Mouse (Mus musculus) MN1 (cell line): ENCODE measurements around the gene Cpsf6.

Experiments used
- DNase-seq: peaks from one replicate; pipeline ENCODE4 v3.0.0-alpha.2; 2016; ENCODE audit warnings: low spot score

The Cpsf6 gene

DNA sequence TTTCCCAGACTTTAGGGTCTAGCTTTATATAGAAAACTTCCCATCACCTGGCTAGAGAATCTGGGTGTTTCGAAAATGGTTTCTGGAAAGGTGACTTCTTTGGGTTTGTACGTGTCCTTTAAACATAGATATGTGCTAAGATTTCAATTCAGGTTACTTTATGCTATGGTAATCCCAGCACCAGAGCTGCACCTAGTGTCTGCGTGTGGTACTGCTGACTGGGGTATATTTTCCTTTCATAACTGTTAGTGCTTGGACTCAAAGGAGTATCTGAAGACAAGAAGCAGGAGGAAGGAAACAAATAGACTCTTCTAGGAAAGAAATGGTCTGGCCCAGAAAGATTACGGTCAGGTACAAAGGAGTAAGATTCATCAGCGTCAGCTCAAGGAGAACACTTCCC is 49.3 kb downstream of the Cpsf6 start:
- DNase-seq, result peak; percentile 36

DNA sequence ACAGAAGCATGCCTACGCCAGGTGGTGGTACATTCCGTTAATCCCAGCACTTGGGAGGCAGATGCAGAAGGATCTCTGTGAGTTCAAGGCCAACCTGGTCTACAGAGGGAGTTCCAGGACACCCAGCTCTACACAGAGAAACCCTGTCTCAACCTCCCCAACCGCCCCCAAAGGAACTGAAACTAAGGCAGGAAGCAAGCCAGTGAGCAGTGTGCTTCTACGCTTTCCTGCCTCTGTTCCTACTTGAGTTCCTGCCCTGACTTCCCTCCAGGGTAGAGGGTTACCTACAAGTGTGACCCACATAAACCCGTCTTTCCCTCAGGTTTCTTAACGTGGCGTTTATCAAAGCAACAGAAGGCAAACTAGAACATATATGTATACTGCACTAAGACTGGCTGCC is 56.0 kb downstream of the Cpsf6 start:
- DNase-seq, result no peak

DNA sequence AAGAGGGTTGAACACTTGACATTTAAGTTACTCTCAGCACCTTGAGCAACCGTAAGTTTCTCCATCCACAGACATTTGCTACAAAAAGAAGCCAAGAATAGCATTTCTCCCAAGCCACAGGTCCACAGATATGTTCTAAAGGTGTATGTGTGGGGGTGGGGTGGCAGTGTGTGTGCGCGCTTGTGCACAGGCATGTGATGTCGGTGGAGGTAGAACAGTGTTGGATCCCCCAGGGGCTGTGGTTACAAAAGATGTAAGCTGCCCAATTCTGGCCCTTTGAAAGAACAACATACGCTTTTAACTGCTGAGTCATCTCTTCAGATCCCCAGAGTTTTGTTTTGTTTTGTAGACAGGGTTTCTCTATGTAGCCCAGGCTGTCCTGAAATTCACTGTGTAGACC is 57.2 kb downstream of the Cpsf6 start:
- DNase-seq, result no peak

DNA sequence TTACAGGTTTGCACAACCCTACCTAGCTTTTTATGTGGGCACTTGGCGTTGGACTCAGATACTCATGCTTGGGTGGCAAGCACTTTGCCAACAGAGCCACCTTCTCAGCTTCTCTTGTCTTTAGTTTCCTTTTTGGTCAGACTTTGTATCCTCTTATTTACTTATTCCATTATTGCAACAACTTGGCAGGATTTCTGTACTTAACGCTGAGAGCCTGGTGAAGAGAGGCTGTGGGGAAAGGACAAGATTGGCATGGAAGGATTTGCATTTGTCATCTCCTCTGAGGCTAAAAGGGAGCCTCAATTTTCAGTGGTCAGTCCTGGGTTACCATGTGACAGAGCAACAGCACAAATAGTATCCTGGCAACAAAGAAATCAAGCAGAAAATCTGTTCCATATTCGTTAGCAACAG is 59.2 kb downstream of the Cpsf6 start:
- no peak for DNase-seq

DNA sequence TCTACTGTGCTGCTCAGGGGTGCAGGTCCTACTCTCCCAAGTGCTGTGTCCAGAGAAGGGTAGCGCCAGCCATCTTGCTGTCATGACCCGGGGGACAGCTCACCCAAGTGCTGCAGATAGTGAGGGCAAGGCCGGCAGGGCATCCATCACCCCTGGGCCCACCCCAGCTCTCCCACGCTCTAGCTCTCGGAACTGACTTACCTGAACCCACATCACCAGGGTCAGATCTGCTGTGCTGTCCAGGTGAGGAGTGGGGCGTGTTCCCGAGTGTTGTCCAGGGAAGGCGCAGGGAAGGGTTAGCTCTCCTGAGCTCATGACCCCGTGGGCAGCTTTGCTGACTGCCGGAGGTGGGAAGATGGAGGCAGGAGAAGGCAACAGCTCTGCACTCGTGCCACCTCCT is 63.4 kb downstream of the Cpsf6 start:
- DNase-seq, result no peak

DNA sequence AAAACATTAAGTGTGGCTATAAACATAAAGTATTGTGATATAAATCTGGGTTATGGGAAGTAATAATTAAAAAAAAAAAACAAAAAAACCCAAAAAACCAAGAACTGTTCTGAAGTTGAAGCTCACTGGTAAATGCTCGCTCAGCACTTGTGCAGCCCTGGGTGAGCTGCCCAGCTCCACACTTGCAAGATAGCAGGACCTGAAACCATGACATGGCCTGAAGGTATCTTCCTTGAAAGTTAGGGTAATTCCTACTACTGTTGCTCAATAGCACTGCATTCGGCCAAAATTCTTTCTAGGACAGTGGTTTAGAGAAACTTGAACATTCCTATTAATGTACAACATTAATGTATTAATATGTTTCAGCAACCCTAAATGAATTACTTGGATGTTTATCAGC is 66.7 kb downstream of the Cpsf6 start:
- no peak for DNase-seq

DNA sequence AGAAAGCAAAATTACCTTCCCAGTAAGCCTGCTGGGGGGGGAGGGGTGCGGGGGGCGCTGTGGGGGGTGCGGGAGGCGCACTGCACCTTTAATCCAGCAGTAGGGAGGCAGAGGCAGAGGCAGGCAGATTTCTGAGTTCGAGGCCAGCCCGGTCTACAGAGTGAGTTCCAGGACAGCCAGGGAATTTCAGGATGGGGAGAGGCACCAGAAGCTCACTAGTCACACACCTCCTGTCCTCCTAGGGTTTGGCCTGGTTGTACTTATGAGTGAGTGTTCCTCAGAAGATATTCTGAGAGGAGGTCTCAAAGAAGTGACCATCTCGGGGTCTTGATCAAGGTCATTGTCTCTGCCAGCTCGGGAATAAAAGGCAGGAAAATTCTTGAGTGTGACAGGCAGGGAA is 67.6 kb downstream of the Cpsf6 start:
- DNase-seq, result no peak

DNA sequence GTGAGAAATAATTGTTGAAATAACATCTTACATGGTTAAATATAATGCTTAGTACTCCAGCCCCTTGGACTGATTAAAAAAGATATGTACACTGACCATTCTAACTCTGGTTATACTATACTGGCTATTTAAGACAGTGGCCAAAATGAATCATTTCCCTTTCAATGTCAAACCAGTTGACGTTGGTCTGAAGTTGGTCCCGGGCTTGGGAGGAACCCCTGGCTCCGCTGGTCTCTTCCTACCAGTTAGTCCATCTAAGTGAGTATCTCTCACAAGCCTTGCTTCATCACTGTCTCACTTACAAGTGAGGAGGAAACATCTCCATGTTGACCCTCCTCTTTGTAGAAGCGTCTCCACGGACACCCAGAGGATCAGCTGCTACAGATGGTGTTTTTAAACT is 75.4 kb downstream of the Cpsf6 start:
- no peak for DNase-seq

DNA sequence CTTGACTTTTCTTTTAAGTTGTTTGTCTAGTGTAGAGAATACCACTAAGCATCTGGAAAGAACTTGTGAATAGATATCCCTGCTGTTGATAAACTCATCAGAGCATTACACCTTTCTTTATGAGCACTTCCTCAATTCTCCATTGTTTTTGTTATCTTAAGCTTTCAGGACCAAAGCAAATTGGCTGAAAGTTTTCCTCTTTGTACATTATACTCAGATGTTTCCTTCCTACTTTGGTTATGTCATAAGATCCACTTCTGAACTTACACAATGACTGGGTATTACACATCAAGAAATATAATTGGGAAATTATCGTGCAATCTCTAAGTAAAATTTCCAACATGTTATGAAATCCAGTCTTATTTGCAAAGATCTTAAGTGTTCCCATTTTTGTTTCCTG is 78.1 kb downstream of the Cpsf6 start:
- DNase-seq, result no peak

DNA sequence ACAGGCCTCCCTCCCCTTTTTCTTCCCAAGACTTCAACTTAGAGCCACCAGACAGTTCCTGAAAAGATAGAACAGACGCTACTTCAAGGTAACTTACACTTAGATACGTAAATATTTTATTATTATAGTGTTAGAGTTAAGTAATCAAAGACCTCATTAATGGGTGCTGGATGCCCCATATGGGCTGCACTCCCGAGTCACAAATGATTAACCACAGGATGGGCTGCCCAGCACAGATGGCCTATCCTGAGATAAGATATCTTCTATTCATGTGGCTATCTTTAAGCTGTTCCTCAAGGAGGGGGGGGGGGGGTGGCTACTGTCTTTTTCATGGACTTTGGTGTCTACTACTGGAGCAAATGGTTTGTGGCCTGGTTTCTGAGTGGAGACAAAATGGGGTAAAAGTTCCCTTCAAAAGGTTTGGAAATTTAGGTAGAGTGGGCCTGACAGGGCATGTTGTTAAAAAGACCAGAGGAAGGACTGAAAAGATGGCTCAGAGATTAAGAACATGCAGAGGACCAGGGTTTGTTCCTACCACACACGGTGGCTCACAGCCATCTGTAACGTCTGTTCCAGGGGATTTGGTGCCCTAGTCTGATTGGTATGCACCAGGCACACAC is 79.8 kb downstream of the Cpsf6 start:
- no peak for DNase-seq

DNA sequence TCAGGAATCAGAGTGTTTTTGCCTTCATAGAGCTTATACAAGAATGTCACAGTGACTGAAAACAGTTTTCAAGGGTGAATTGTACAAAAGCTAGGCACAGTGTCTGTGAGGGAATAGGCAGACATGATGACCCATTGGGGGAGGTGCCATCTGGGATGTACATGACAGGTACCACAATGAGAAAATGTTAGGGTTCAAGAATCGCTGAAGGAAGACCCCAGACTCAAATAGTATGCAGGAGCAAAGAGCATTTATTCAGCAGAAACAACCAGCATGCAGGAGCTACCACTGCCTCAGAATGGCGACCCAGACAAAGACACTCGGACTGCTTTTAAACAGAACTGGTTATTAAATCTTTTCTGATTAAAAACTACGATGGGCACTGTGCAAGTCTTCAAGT is 80.7 kb downstream of the Cpsf6 start:
- DNase-seq, result no peak

DNA sequence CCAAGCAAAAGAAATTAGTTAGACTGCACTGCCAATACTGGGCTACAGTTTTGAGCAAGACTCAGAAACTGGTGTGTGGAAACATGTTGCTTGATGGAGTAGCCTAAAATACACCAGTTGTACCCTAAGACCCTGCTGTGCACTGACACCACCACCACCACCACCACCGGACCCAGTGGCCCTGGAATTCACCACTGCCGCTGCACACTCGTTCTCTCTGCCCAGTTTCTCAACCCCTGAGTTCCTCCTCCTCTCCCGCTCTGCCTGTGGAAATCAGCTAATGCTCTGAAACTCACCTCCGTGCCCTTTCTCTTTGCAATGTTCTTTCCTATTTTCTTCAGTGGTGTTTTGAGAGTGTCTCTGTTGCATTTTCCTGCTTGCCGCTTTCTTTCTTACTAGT is 81.5 kb downstream of the Cpsf6 start:
- no peak for DNase-seq
